Mouse (Mus musculus): ENCODE results near the gene Fam221b. TPM values are rescaled to one million over a fixed set of nuclear protein-coding genes. Genes with fewer than 3 reads are reported as not detected.
A peak's percentile ranks its signal among the peaks of the same experiment; 100 is the strongest.

Fam221b gene
- total RNA-seq, 2 experiments from 2014 or later = 1.0 to 1.3 TPM

GRCm38 (mm10) chr4:43672070-43672469, 3.1 kb upstream of the Fam221b start:
- intact Hi-C loops (cut with DNase I) = loop anchor here (5.0 kb wide), 1 partner anchor 35 kb away; no protein-coding TSS in a partner anchor
- DNase-seq (ENCODE audit: extremely low spot score in 1 of 2, low spot score in 2 of 2) = peak; percentile 75 to 89

GRCm38 (mm10) chr4:43669428-43669794, 466 bp upstream of the Fam221b start:
- intact Hi-C loops (cut with DNase I) = no loop called here
- peak in 1 of 2 experiments; percentile 82 for DNase-seq (ENCODE audit: extremely low spot score in 1 of 2, low spot score in 2 of 2)

- no peak for DNase-seq (ENCODE audit: extremely low spot score in 1 of 2, low spot score in 2 of 2)
- intact Hi-C loops (cut with DNase I) = loop anchor here (2.0 kb wide), 1 partner anchor 36 kb away; the partner anchor contains the start of gene Npr2
Observed at GRCm38 (mm10) chr4:43666412-43666811, 2.5 kb downstream of the Fam221b start.

DNA sequence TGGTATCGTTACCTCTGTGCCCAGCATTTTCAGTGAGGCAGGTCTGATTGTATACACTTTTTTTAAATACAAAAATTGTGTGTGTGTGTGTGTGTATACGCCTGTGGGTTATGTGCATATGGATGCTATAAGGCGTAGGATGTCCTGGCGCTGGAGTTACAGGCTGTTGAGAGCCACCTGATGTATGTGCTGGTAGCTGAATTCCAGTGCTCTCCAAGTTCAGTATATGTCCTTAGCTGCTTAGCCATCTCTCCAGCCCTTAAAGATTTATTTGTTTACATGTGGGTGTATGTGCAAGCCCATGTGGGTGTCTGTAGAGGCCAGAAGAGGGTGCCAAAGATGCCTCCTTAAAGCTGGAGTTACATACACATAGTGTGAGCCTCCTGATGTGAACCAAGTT, 11.8 kb downstream of the Fam221b start:
- no peak for DNase-seq (ENCODE audit: extremely low spot score in 1 of 2, low spot score in 2 of 2)
- intact Hi-C loops (cut with DNase I) = no loop called here

GRCm38 (mm10) chr4:43656339-43657109, 12.4 kb downstream of the Fam221b start, which contains the start of gene Hint2:
Hint2 (minus strand) TSS chr4:43656466.
- intact Hi-C loops (cut with DNase I) = no loop called here
- DNase-seq (ENCODE audit: extremely low spot score in 1 of 2, low spot score in 2 of 2) = peak; percentile 96 to 97

- DNase-seq (ENCODE audit: extremely low spot score in 1 of 2, low spot score in 2 of 2) = no peak
Observed at GRCm38 (mm10) chr4:43655656-43656338, 13.1 kb downstream of the Fam221b start.

GRCm38 (mm10) chr4:43653161-43654015, 15.6 kb downstream of the Fam221b start, which contains the start of gene Spag8:
Spag8 (minus strand) TSS chr4:43653594.
- intact Hi-C loops (cut with DNase I) = no loop called here

More at GRCm38 (mm10) chr4:43655656-43656338, 13.1 kb downstream of the Fam221b start:
- intact Hi-C loops (cut with DNase I) = no loop called here

GRCm38 (mm10) chr4:43652726-43653125, 16.2 kb downstream of the Fam221b start:
- intact Hi-C loops (cut with DNase I) = no loop called here
- no peak for DNase-seq (ENCODE audit: extremely low spot score in 1 of 2, low spot score in 2 of 2)

More at GRCm38 (mm10) chr4:43653161-43654015, 15.6 kb downstream of the Fam221b start, which contains the start of gene Spag8:
- DNase-seq (ENCODE audit: extremely low spot score in 1 of 2, low spot score in 2 of 2) = peak in 1 of 2 experiments; percentile 85

- DNase-seq (ENCODE audit: extremely low spot score in 1 of 2, low spot score in 2 of 2) = no peak
Observed at GRCm38 (mm10) chr4:43649783-43650182, 19.2 kb downstream of the Fam221b start.

GRCm38 (mm10) chr4:43640491-43640890, 28.5 kb downstream of the Fam221b start:
- DNase-seq (ENCODE audit: extremely low spot score in 1 of 2, low spot score in 2 of 2) = no peak
- intact Hi-C loops (cut with DNase I) = no loop called here

More at GRCm38 (mm10) chr4:43649783-43650182, 19.2 kb downstream of the Fam221b start:
- intact Hi-C loops (cut with DNase I) = no loop called here

GRCm38 (mm10) chr4:43640076-43640475, 28.9 kb downstream of the Fam221b start:
- intact Hi-C loops (cut with DNase I) = no loop called here
- DNase-seq (ENCODE audit: extremely low spot score in 1 of 2, low spot score in 2 of 2) = no peak

DNA sequence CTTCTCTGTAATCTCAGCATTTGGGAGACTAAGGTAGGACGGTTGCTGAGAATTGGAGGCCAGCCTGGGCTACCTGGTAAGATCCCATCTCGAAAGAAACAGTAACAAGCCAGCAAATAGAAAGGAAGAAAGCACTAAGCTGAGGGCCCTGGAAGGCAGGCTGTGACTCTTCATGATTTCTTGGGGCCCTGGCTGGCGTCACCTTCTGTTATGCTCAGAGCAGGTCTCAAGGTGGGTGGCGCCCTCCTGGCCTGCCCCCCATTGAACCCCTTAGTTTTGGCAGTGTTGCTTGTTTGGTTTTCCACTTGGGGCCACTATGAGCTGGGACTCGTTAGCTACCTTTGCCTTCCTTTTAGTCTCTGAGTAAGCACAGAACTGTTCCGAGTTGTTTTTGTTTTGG, 32.2 kb downstream of the Fam221b start:
- intact Hi-C loops (cut with DNase I) = no loop called here
- no peak for DNase-seq (ENCODE audit: extremely low spot score in 1 of 2, low spot score in 2 of 2)

GRCm38 (mm10) chr4:43634621-43635374, 34.1 kb downstream of the Fam221b start:
- intact Hi-C loops (cut with DNase I) = no loop called here
- DNase-seq (ENCODE audit: extremely low spot score in 1 of 2, low spot score in 2 of 2) = no peak

DNA sequence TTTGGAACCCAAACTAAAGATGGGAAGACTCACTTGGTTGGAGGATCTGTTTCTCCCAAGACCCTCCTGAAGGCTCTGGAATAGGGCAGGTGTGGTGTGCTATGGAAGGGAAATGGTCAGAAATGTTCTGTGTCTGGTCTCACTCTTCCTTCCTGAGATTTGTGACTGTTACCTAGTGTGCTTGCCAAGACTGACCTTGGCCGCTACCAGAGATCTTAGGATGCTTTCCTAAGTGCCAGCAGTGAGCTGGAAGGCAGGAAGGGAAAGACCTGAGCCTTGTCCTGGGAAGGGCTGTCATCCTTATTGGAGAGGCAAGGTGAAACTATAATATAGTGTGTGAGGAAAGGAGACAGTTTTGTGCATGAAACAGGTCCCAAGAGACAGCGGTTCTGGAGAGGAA, 35.2 kb downstream of the Fam221b start:
- intact Hi-C loops (cut with DNase I) = no loop called here
- DNase-seq (ENCODE audit: extremely low spot score in 1 of 2, low spot score in 2 of 2) = no peak

- intact Hi-C loops (cut with DNase I) = no loop called here
- no peak for DNase-seq (ENCODE audit: extremely low spot score in 1 of 2, low spot score in 2 of 2)
Observed at GRCm38 (mm10) chr4:43633296-43633695, 35.6 kb downstream of the Fam221b start.

GRCm38 (mm10) chr4:43631956-43632920, 36.7 kb downstream of the Fam221b start:
- DNase-seq (ENCODE audit: extremely low spot score in 1 of 2, low spot score in 2 of 2) = peak in 1 of 2 experiments; percentile 50
- intact Hi-C loops (cut with DNase I) = loop anchor here (2.0 kb wide), 2 partner anchors 35 to 81 kb away; no protein-coding TSS in a partner anchor
